Mouse (Mus musculus) cortical plate, adult 2 months (tissue): ENCODE measurements around the gene Rbm4b.

Experiments
- CTCF ChIP-seq: fragments of 200-500 bp; IDR thresholded peaks from 2 replicates; pipeline ENCODE4 v1.5.1; 2011; ENCODE audit warnings: mild to moderate bottlenecking, control low read depth, low read length; ENCODE audit not compliant: insufficient read depth; ENCODE audit errors: extremely low read depth
- POLR2A ChIP-seq: fragments of 200-500 bp; IDR thresholded peaks from 2 replicates; pipeline ENCODE4 v1.6.1; 2011; ENCODE audit warnings: mild to moderate bottlenecking, low read length, control low read depth; ENCODE audit not compliant: insufficient read depth; ENCODE audit errors: extremely low read depth

DNA sequence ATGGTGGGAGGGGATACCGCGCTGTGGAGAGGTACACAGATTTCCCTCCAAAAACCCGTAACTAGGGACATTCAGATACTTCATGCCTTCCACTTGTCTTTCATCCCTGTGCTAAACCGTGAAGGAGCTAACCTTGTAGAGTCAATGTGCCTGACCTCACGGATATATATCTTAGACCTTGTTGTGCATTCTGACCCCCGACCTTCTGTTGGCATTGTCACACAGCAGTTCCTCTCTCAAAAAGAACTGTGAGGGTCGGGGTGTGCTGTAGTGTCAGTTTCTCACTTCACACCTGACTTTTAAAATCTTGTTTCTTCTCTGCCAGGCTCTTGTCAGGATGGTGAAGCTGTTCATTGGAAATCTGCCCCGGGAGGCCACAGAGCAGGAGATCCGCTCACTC is 624 bp downstream of the Rbm4b start:
- no peak for TF ChIP-seq CTCF
- no peak for TF ChIP-seq POLR2A
